In the genomic region with DNA sequence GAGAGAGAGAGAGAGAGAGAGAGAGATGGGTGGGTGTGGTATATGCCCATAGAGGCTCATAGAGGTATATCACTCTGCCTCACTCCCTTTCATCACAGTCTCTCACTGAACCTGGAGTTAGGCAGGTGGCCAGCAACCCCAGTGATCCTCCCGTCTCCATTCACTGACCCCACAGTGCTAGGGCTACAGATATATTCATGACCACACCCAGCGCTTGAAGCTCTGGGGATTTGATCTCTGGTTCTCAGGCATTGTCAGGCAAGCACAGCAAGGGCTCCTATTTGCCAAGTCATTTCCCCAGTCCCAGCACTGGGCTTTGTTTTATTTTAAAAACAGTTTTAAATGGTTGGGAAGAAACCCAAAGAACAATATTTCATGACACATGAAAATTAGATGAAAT, we compare ENCODE assay signal across 16 mouse cellular contexts. TPM values are rescaled to one million over a fixed set of nuclear protein-coding genes. Genes with fewer than 3 reads are reported as not detected.
DNase-seq lines count a peak whose midpoint lies in the region; ATAC-seq and TF ChIP-seq lines count a peak whose summit lies in the region.
"Had no signal": no experiment of that assay in that cellular context is flagged by ENCODE, and none has a peak within 500 bp of the region (broad histone marks: within the 10 kb centered on the region; RNA-seq: fewer than 3 reads in every experiment).

No protein-coding gene starts in this region.

- no peak; a peak in 2 of 4 replicates for TF ChIP-seq EP300 in MEL (IDR thresholded peaks at IDR 0.05; ENCODE audit: low read depth in 1 of 2, low read length in 2 of 2)

- H3K27ac ChIP-seq in MEL (ENCODE audit: control insufficient read depth, low read depth, low read length): peak overlapping the region; percentile 83
- peak overlapping the region; percentile 72 for H3K27ac ChIP-seq in liver, embryonic 12.5 days
- H3K27ac ChIP-seq in forebrain, postnatal 0 days (ENCODE audit: low read depth, low read length): no peak overlapping the region
- H3K27ac ChIP-seq: embryonic facial prominence, embryonic 12.5 days; forebrain, embryonic 12.5 days; intestine, embryonic 15.5 days; neural tube, embryonic 12.5 days had no signal

- peak; percentile 82 for ATAC-seq in liver, embryonic 12.5 days
- no peak for ATAC-seq in forebrain, postnatal 0 days
- ATAC-seq: intestine, embryonic 15.5 days; Patski had no signal

- DNase-seq in MEL (ENCODE audit: low read depth, low spot score) (peak; percentile 73), R1 (ENCODE audit: low read depth, low spot score) (peak; percentile 21)
- DNase-seq in gastrocnemius, postnatal 14 days: peak; percentile 66
- no peak for DNase-seq in embryo, embryonic 10 days (ENCODE audit: low spot score)
- no peak for DNase-seq in spleen, postnatal 36 days (ENCODE audit: low spot score in 2 of 2)
- DNase-seq in forebrain, postnatal 0 days: no peak
- DNase-seq in spleen, adult 18-20 months: no peak
- DNase-seq: layer of hippocampus, postnatal 36 days; lung, postnatal 14 days; thymus, postnatal 36 days had no signal

- no peak for TF ChIP-seq CTCF in MEL (IDR thresholded peaks at IDR 0.05 in 2 of 3, conservative IDR thresholded peaks at IDR 0.05 in 1 of 3; ENCODE audit: control insufficient read depth in 1 of 3, insufficient read depth in 1 of 3, low read depth in 2 of 3, low read length in 3 of 3, poor library complexity in 1 of 3, severe bottlenecking in 1 of 3)
- TF ChIP-seq CTCF in forebrain, postnatal 0 days (IDR thresholded peaks at IDR 0.05; ENCODE audit: low read depth): no peak

- 12% methylated on average over 2 of the region's 2 CpGs for WGBS in liver, embryonic 12.5 days (ENCODE audit: insufficient replicate concordance)
- 47% methylated on average over 2 of the region's 2 CpGs for WGBS in forebrain, postnatal 0 days

- no peaks in the 10 kb centered on the region for H3K9me3 ChIP-seq in MEL (replicated peaks; ENCODE audit: insufficient read depth, low read length)
- H3K9me3 ChIP-seq in liver, embryonic 12.5 days (replicated peaks): no peaks in the 10 kb centered on the region
- no peaks in the 10 kb centered on the region for H3K9me3 ChIP-seq in forebrain, postnatal 0 days (ENCODE audit: low read length)
- H3K9me3 ChIP-seq: embryonic facial prominence, embryonic 12.5 days; forebrain, embryonic 12.5 days; intestine, embryonic 15.5 days; neural tube, embryonic 12.5 days had no signal

- H3K9ac ChIP-seq in MEL (ENCODE audit: control insufficient read depth, low read depth, low read length, poor library complexity, severe bottlenecking): peak overlapping the region; percentile 69
- H3K9ac ChIP-seq in liver, embryonic 12.5 days: peak overlapping the region; percentile 46; the same call in 1 of the 2 replicates
- no peak overlapping the region for H3K9ac ChIP-seq in forebrain, postnatal 0 days
- H3K9ac ChIP-seq: embryonic facial prominence, embryonic 12.5 days; forebrain, embryonic 12.5 days; intestine, embryonic 15.5 days; neural tube, embryonic 12.5 days had no signal

- peaks cover 11 to 23% of the 10 kb centered on the region in 2 experiments for H3K4me1 ChIP-seq in MEL (ENCODE audit: control insufficient read depth in 1 of 2, insufficient read depth in 2 of 2, low read length in 2 of 2)
- peaks cover 58% of the 10 kb centered on the region for H3K4me1 ChIP-seq in liver, embryonic 12.5 days
- H3K4me1 ChIP-seq in forebrain, postnatal 0 days (ENCODE audit: insufficient read depth): peaks cover 10% of the 10 kb centered on the region

- H3K36me3 ChIP-seq in MEL (ENCODE audit: control insufficient read depth in 1 of 2, insufficient read depth in 2 of 2, low read length in 2 of 2): peaks cover 0 to 9% of the 10 kb centered on the region in 2 experiments; a peak in 2 of 4 replicates
- H3K36me3 ChIP-seq in liver, embryonic 12.5 days: no peaks in the 10 kb centered on the region
- no peaks in the 10 kb centered on the region for H3K36me3 ChIP-seq in forebrain, postnatal 0 days (ENCODE audit: insufficient read depth)
- H3K36me3 ChIP-seq: embryonic facial prominence, embryonic 12.5 days; forebrain, embryonic 12.5 days; intestine, embryonic 15.5 days; neural tube, embryonic 12.5 days had no signal

- TF ChIP-seq RAD21 in MEL (IDR thresholded peaks at IDR 0.05; ENCODE audit: low read depth, low read length): no peak

- intact Hi-C loops in gastrocnemius, postnatal 14 days (cut with DNase I; ENCODE audit: low total_unique reads): no loop called here

- H3K4me2 ChIP-seq in liver, embryonic 12.5 days: peak overlapping the region; percentile 50
- H3K4me2 ChIP-seq in forebrain, postnatal 0 days (ENCODE audit: low read depth): no peak overlapping the region
- H3K4me2 ChIP-seq: embryonic facial prominence, embryonic 12.5 days; forebrain, embryonic 12.5 days; intestine, embryonic 15.5 days; neural tube, embryonic 12.5 days had no signal

- peak overlapping the region; percentile 43 to 72 for H3K4me3 ChIP-seq in MEL (ENCODE audit: control insufficient read depth in 1 of 2, insufficient read depth in 1 of 2, low read depth in 2 of 2, low read length in 2 of 2)
- H3K4me3 ChIP-seq in liver, embryonic 12.5 days: no peak overlapping the region
- no peak overlapping the region for H3K4me3 ChIP-seq in forebrain, postnatal 0 days (ENCODE audit: low read depth, low read length)
- H3K4me3 ChIP-seq: embryonic facial prominence, embryonic 12.5 days; forebrain, embryonic 12.5 days; intestine, embryonic 15.5 days; neural tube, embryonic 12.5 days had no signal

- no peak for TF ChIP-seq POLR2A in MEL (IDR thresholded peaks at IDR 0.05; ENCODE audit: control insufficient read depth in 1 of 2, insufficient read depth in 1 of 2, low read depth in 1 of 2, low read length in 2 of 2, poor library complexity in 1 of 2)

- no peaks in the 10 kb centered on the region; the same call in 1 of the 2 replicates for H3K79me2 ChIP-seq in MEL (ENCODE audit: control insufficient read depth, insufficient read depth, low read length, poor library complexity)

- H3K27me3 ChIP-seq in MEL (ENCODE audit: control insufficient read depth in 1 of 2, insufficient read depth in 2 of 2, low read length in 2 of 2): no peaks in the 10 kb centered on the region
- no peaks in the 10 kb centered on the region for H3K27me3 ChIP-seq in liver, embryonic 12.5 days (replicated peaks)
- H3K27me3 ChIP-seq in forebrain, postnatal 0 days (ENCODE audit: insufficient read depth, low read length): no peaks in the 10 kb centered on the region
- H3K27me3 ChIP-seq: embryonic facial prominence, embryonic 12.5 days; intestine, embryonic 15.5 days; neural tube, embryonic 12.5 days had no signal

TF ChIP-seq in MEL, 35 proteins besides CTCF, POLR2A, EP300 and RAD21:
- TF ChIP-seq NELFE (IDR thresholded peaks at IDR 0.05; ENCODE audit: low read depth, low read length) (0 out of 2 replicates have a peak, but pooled peaks have one; percentile 15), MXI1 (IDR thresholded peaks at IDR 0.05; ENCODE audit: low read depth, low read length) (0 out of 2 replicates have a peak, but pooled peaks have one; percentile 7), MEF2A (IDR thresholded peaks at IDR 0.05; ENCODE audit: extremely low read depth, insufficient replicate concordance, low read depth, low read length, poor library complexity, severe bottlenecking) (no peak)
TF ChIP-seq in MEL: peak in this region for 2.

RNA-seq across cellular contexts. Expression of a gene that starts 25.8 kb away (rescaled TPM):
- total RNA-seq in MEL (2012; rRNA removed): 258 and 278 TPM in 2 replicates
- polyA plus RNA-seq in MEL (2012; ENCODE audit: insufficient read depth in 1 of 2, insufficient read length in 2 of 2, low read depth in 1 of 2, low replicate concordance in 2 of 2, missing spikeins in 1 of 2): 100 to 1,000 TPM in 1 of 2 experiments, 10 to 100 TPM in 1; 96.2 to 184 TPM
- 1 to 10 TPM; 7.0 to 9.1 TPM for total RNA-seq in gastrocnemius, postnatal 14 days (2021)
- 188 and 194 TPM in 2 replicates for polyA plus RNA-seq in liver, embryonic 12.5 days (2016; fragmentation: Nextera tagmentation; extraction: Ambion mirVana)
- 19.9 and 23.8 TPM in 2 replicates for total RNA-seq in forebrain, postnatal 0 days (2014; rRNA removed)
- polyA plus RNA-seq in forebrain, postnatal 0 days (2015; fragmentation: Nextera tagmentation; extraction: Ambion mirVana): 26.9 and 27.8 TPM in 2 replicates

Comparison
In these comparisons a context has a peak if more than half of its experiments do, and no peak if none do; other contexts are left out.
1. DNase-seq: peak in MEL (single experiment), R1 (single experiment) and gastrocnemius, postnatal 14 days (single experiment); none in embryo, embryonic 10 days (single experiment), spleen, postnatal 36 days (0 of 2), forebrain, postnatal 0 days (single experiment) and spleen, adult 18-20 months (0 of 2).
2. H3K4me3 ChIP-seq: peak in MEL (2 of 2); none in liver, embryonic 12.5 days (single experiment) and forebrain, postnatal 0 days (single experiment).
3. RNA of a gene that starts 25.8 kb away (total RNA-seq): 258 to 278 TPM in MEL; 19.9 to 23.8 TPM in forebrain, postnatal 0 days and 7.0 to 9.1 TPM in gastrocnemius, postnatal 14 days; every median in the first group is over 10 times any median in the second.